Mouse (Mus musculus): ENCODE data around the gene Glra3.
A peak's percentile ranks its signal among the peaks of the same experiment; 100 is the strongest.

Gene Glra3

DNA sequence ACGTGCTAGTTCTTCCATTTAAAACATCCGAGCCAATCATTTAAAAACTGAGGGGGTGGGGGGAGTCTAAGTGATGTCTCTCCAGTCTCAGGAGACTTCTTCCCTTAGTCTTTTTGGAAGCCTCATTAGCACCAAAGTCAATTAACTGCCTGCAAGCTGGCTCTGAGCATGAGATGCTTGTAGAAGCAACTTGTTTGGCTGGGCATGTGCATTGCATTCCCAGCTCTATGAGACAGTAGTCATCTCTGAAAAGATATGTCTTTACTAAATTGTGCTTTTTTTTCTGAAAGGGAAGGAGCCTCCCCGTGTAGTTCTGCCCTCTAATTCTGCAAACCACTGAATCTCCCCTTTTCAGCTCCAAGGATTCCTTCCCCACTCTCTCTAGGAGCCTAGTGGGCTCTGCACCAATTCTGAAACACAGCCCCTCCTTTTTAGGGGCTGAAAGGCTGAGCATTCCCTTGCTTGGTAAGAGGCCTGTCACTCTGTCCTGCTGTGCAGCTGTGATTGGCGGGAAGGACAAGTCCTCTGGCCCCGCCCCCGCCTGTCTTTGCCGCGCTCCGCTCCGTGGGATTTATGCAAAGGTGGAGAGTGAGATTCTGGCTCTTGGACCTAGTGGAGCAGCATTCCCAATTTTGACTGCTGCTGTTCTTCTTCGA, at the start of gene Glra3:
Gene Glra3, plus strand, starts transcription at position 591 of the 656 bp plus-strand sequence.
- DNase-seq (ENCODE audit: low spot score) = peak; percentile 4

GRCm38 (mm10) chr8:55906848-55907247, 33.4 kb upstream of the Glra3 start, which contains the start of gene Adam29:
Gene Adam29 (minus strand): TSS chr8:55906948.
- no peak for DNase-seq (ENCODE audit: low spot score)

GRCm38 (mm10) chr8:55940526-55940880, 243 bp downstream of the Glra3 start:
- DNase-seq (ENCODE audit: low spot score) = peak; percentile 21

DNA sequence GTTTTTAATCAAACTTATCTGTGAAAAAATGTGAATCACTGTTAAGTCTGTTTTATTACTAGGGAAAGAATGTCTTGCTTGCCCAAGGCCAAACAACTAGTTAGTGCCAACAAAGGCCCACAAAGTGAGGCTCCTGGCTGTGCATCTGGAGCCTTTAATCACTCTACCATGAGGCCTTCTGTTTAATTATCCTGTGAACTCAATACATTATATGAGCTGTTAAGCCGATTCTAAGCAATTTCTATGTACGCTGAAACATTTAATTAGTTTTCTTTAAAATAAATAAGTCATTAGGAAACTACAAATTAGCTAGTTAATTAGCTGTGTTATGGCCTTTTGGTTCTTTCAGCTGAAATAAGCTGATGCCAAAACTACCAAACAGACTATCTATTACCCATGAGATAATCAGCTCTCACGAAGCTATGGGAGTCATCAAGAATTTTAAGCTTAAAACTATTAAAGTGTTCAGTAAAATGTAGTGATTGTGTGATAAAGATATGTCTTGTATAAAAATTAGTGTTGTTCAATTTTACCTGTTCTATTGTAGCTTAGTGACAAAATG, 24.6 kb downstream of the Glra3 start:
- no peak for DNase-seq (ENCODE audit: low spot score)

DNA sequence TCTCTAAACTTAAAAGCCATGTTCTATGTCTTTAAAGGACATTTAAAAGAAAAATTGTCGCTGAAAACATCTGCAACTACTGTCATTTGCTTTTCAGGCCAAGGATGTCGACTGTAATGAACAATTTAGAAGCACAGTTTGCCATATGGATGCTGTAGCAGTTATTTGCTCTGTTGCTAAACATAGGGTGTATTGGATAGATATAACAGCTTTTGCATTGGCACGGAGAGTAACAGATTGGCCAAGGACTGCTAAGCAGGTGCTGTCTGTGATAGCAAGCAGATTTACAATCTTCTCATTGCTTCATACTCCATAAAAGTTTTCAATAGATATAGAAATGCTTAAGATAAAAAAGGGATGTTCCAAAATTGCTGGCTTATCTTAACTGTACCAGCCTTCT, 57.6 kb downstream of the Glra3 start:
- DNase-seq (ENCODE audit: low spot score) = no peak

- DNase-seq (ENCODE audit: low spot score) = no peak
Observed at GRCm38 (mm10) chr8:56054324-56054723, 114.1 kb downstream of the Glra3 start.

GRCm38 (mm10) chr8:56063081-56063480, 122.8 kb downstream of the Glra3 start:
- peak; percentile 6 for DNase-seq (ENCODE audit: low spot score)

GRCm38 (mm10) chr8:56070486-56071254, 130.4 kb downstream of the Glra3 start:
- DNase-seq (ENCODE audit: low spot score) = no peak

GRCm38 (mm10) chr8:56083654-56084053, 143.4 kb downstream of the Glra3 start:
- DNase-seq (ENCODE audit: low spot score) = no peak

DNA sequence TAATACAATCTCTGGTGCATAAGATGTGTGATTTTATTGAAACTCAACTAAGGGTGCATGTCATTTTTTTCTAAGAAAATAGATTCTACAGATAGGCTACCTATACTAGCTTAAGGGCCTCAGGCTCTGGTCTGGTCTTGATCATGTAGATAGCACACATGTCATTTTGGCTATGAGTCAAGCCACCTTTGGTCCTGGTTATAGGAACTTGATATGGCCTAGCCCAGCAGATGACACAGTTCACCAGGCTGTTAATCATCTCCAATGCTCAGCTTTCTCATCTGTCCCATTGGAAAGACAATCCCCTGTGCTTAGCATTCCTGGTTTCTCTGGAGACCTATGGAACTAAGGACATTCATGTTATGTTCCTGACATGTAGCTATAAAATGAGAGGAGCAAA, 154.1 kb downstream of the Glra3 start:
- no peak for DNase-seq (ENCODE audit: low spot score)

DNA sequence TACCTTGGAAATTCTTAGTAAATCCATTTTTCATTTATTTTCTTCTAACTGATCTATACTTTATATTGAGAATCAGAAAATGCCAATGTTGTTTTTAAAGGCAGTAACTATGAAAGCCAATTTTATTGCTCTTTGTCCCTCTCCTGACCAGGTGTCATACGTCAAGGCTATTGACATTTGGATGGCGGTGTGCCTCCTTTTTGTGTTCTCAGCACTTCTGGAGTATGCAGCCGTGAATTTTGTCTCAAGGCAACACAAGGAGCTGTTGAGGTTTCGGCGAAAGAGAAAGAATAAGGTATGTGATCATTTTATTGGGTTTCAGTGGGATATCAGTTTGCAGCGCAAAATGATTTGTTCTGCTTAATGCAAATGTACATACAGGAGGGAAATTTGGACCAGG, 170.0 kb downstream of the Glra3 start:
- DNase-seq (ENCODE audit: low spot score) = no peak

GRCm38 (mm10) chr8:56129357-56129756, 189.1 kb downstream of the Glra3 start:
- DNase-seq (ENCODE audit: low spot score) = no peak

GRCm38 (mm10) chr8:56150697-56151096, 210.4 kb downstream of the Glra3 start:
- no peak for DNase-seq (ENCODE audit: low spot score)

DNA sequence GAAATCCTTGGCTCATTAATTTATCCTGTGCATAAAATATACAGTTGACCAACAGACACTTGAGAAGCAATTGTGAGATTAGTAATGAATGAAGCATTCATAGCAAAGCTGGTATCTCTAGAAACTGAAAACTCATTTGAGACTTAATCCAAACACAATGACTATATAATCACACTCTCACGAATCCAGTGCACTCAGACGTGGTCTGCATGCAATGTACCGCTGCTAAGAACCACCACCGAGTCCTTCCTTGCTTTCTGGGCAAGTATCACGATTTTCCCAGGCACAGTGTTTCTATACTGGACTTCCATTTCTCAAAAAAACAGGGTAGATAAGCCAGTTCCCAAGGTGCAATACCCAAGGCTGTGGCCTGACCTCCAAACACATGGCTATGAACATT, 211.3 kb downstream of the Glra3 start:
- no peak for DNase-seq (ENCODE audit: low spot score)

DNA sequence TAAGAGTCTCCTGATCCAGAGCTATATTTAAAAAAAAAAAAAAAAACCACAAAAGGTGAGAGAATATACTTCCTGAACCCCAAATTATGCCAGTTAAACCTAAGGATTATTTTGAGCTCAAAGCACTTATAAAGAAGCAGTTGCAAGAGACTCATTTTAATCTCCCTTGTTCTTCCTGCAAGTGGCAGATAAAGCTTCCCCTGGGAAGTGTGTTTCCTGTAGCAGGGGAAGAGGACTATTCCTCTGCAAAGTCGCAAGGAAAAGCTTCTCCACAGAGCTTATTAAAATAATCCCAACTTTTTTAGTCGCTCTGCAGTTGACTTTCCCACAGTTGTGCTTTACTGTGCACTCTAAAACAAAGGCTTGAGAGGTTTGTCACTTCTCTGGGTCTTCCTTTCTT, 218.7 kb downstream of the Glra3 start:
- no peak for DNase-seq (ENCODE audit: low spot score)
